Mouse (Mus musculus) intestine, embryonic 16.5 days (tissue): ENCODE data around the gene Camkk1. TPM values are rescaled to one million over a fixed set of nuclear protein-coding genes. Genes with fewer than 3 reads are reported as not detected.

ENCODE experiments used
- ATAC-seq: fragments of 200-750 bp; cut with Nextera tagmentation; 2 replicates; pipeline ENCODE4 v1.8.0; 2017; ENCODE audit warnings: moderate TSS enrichment, moderate library complexity
- H3K27ac ChIP-seq: fragments of 300-500 bp; sonication (generic); 2 replicates; pipeline ENCODE4 v1.5.1; 2014; ENCODE audit warnings: mild to moderate bottlenecking, low read length
- H3K27me3 ChIP-seq: fragments of 300-500 bp; sonication (generic); replicated peaks from 2 replicates; pipeline ENCODE4 v1.6.1; 2014; ENCODE audit warnings: low read length, control low read depth, mixed read lengths; ENCODE audit not compliant: control insufficient read depth, insufficient read depth
- H3K36me3 ChIP-seq: fragments of 300-500 bp; sonication (generic); 2 replicates; pipeline ENCODE4 v1.6.1; 2014; ENCODE audit warnings: low read length, control low read depth; ENCODE audit not compliant: control insufficient read depth, insufficient read depth
- H3K4me1 ChIP-seq: fragments of 300-500 bp; sonication (generic); 2 replicates; pipeline ENCODE4 v1.6.1; 2014; ENCODE audit warnings: low read length, control low read depth, mixed read lengths; ENCODE audit not compliant: control insufficient read depth, insufficient read depth
- H3K4me2 ChIP-seq: fragments of 300-500 bp; sonication (generic); 2 replicates; pipeline ENCODE4 v1.6.1; 2014; ENCODE audit warnings: low read depth, low read length, control low read depth
- H3K4me3 ChIP-seq: fragments of 300-500 bp; sonication (generic); 2 replicates; pipeline ENCODE4 v1.5.1; 2014; ENCODE audit warnings: mild to moderate bottlenecking, low read length
- H3K9ac ChIP-seq: fragments of 300-500 bp; sonication (generic); 2 replicates; pipeline ENCODE4 v1.6.1; 2014; ENCODE audit warnings: low read depth, low read length
- H3K9me3 ChIP-seq: fragments of 300-500 bp; sonication (generic); 2 replicates; pipeline ENCODE4 v1.6.1; 2016; ENCODE audit warnings: low read length, control low read depth; ENCODE audit not compliant: control insufficient read depth
- WGBS: fragments of 180-500 bp; shearing (Covaris S2); extraction: QIAGEN DNeasy Blood & Tissue Kit; methylation state at CpG from one replicate; pipeline ENCODE4 v1.1.7; 2014; 5-methylcytosine and 5-hydroxymethylcytosine counted together
- polyA plus RNA-seq: library from polyadenylated mRNA; unstranded; fragments of >200 nt; fragmentation: Nextera tagmentation; extraction: Ambion mirVana; gene quantifications from 2 replicates; pipeline ENCODE4 v1.2.1, GENCODE M21; 2015

The Camkk1 gene
- polyA plus RNA-seq, 1 experiment from 2014 or later = 8.9 TPM

DNA sequence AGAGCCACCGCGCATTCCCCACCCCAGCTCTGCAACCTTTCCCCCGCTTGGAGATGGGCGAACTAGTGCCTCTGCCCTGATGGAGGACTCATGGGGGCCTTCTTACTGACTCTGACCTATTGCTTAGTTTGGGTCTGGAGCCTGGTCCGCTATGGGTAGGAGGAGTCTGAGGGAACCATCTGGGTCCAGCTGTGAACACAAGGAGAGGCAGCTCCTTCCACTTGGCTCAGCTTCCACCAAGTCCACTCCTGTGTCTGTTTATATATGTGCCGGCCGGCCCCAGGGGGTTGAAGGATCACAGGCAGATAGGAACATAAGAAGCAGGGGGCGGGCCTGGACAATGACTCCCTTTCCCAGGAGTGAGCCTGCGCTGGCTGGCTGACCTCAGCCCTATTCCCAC is 26.8 kb upstream of the Camkk1 start:
- H3K27ac ChIP-seq = peak overlapping the region; percentile 64
- 48% methylated on average over 9 of the region's 9 CpGs for WGBS
- no peak overlapping the region for H3K4me2 ChIP-seq
- peak overlapping the region; percentile 30; the same call in 1 of the 2 replicates for H3K9ac ChIP-seq
- no peak overlapping the region for H3K4me3 ChIP-seq
- H3K36me3 ChIP-seq = no peaks in the 10 kb centered on the region
- H3K9me3 ChIP-seq = no peaks in the 10 kb centered on the region
- ATAC-seq = peak; percentile 80
- H3K27me3 ChIP-seq = no peaks in the 10 kb centered on the region
- peaks cover 29% of the 10 kb centered on the region for H3K4me1 ChIP-seq

DNA sequence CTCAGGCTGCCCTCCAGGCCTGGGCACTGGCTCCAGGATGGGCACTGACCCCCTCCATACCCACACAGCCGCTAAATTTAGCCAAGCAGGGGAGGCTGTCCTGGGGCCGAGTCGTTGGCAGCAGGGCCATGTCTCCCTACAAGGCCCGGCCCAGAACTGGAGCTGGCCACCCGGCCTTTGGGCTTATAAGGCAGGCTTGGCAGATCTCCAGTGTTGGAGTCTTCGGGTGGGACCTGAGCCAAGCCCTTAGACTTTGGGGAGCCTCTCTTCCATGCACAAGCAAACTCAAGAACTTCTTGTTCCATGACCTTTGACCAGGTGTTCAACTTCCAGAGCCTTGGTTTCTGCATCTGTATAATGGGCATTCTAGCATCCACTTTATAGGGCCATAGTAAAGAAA is 22.5 kb upstream of the Camkk1 start:
- peaks cover 22% of the 10 kb centered on the region for H3K4me1 ChIP-seq
- ATAC-seq = no peak
- no peaks in the 10 kb centered on the region for H3K9me3 ChIP-seq
- H3K27me3 ChIP-seq = no peaks in the 10 kb centered on the region
- H3K9ac ChIP-seq = no peak overlapping the region
- no peaks in the 10 kb centered on the region for H3K36me3 ChIP-seq
- H3K4me2 ChIP-seq = no peak overlapping the region
- WGBS = 85% methylated on average over 6 of the region's 6 CpGs
- no peak overlapping the region for H3K4me3 ChIP-seq
- H3K27ac ChIP-seq = no peak overlapping the region

DNA sequence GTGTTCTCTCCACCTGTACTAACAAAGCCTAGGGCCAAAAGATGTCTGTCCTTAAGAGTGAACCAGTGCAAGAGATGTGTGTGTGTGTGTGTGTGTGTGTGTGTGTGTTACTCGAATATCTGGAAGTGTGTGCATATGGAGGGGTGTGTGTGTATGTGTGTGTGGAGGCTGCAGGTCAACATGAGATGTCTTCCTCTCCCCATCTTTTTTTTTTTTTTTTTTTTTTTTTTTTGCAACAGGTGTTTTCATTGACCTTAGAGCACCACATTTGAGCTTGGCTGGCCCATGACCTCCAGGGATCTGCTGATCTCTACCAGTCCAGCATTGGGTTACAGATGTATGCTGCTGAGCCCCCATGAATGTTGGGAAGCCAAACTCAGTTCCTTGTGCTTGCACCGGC is 22.0 kb upstream of the Camkk1 start:
- Histone ChIP-seq H3K27me3 (no peaks in the 10 kb centered on the region), H3K9ac (no peak overlapping the region), H3K27ac (no peak overlapping the region), H3K36me3 (no peaks in the 10 kb centered on the region), H3K4me2 (no peak overlapping the region), H3K9me3 (no peaks in the 10 kb centered on the region), H3K4me1 (peaks cover 17% of the 10 kb centered on the region), H3K4me3 (no peak overlapping the region)
- ATAC-seq = no peak
- 85% methylated on average over 2 of the region's 2 CpGs for WGBS

DNA sequence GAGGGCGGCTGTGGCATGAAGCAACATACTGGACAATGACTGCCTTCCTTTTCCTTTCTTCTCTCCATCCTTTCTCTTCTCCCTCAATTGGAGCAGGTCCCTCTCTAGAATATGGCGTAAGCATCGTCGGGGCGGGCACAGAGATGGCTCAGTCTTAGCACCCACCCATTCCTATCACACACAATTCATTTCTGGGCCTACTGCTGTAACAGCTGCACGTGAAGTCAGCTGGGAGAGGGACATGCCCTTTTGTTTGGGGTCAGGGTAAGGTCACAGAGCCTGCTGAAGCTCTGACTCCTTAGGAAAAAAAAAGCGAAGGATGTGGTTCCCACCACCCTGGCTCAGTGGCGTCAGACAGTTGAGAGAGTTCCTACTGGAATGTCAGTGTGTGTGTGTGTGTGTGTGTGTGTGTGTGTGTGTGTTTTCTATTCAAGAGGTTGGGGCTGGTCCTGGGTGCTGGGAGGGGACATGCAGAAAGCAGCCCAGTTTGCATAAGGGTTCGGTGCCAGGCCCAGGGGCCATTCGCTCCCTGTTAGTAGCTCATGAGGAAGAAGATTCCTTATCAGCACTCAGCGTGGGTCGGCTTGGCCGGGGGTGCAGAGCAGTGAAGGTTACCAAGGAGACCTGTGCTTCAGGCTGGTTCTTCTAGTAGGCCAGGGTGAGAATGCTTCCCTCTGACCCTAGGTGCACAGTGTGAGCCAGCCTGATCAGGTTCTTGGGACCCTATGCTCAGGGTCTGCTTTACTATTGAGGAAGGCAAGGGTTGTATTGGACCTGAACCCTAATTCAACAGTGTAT is 21.1 kb upstream of the Camkk1 start:
- H3K27me3 ChIP-seq = no peaks in the 10 kb centered on the region
- H3K9ac ChIP-seq = no peak overlapping the region

DNA sequence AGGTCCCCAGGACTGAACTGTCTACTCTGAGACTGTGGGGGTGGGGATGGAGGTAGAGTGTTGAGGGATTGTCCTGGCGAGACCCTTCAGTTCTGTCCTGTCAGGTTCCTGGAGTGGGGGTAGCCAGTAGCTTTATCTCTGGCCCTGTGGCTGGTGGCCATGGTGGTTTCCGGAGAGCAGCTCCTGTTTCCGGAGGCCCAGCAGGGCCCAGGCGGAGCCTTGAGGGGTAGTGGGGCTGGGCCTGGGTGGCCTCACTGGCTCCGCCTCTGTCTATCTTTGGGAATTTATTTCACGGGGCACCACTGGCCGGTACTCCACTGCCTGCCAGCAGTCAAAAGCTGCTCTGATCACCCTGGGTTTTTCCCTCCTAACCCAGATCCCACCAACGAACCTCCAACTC is 20.0 kb upstream of the Camkk1 start, which contains the start of gene P2rx1:
TSS of gene P2rx1 (plus strand) at position 333 of the 400 bp plus-strand sequence.
- Histone ChIP-seq H3K4me1 (peaks cover 12% of the 10 kb centered on the region), H3K36me3 (no peaks in the 10 kb centered on the region)

More for the DNA sequence above, 21.1 kb upstream of the Camkk1 start:
- H3K36me3 ChIP-seq = no peaks in the 10 kb centered on the region
- WGBS = 58% methylated on average over 13 of the region's 13 CpGs
- peaks cover 12% of the 10 kb centered on the region for H3K4me1 ChIP-seq
- H3K4me2 ChIP-seq = no peak overlapping the region
- H3K9me3 ChIP-seq = no peaks in the 10 kb centered on the region
- no peak overlapping the region for H3K27ac ChIP-seq
- no peak overlapping the region for H3K4me3 ChIP-seq
- no peak for ATAC-seq

DNA sequence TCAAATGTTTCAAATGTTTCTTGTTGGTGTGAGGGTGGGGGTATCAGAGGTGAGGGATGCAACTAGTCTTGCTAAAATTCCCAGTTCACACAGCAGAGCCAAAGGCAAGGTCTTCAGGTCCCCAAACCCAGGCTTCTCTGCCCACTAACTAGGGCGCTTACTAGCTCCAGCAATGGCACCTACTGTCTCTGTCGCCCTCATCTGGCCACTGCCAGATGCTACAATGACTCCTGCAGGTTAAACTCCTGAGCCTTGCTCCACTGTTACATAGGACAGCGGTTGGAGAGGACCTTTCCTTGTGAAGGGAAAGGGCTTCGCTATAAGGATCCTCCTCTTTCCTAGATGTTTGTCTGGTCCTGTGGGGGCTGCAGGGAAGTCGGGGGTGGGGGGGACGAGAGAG is 17.8 kb upstream of the Camkk1 start:
- ATAC-seq = peak; percentile 60; the same call in 1 of the 2 replicates
- H3K9me3 ChIP-seq = no peaks in the 10 kb centered on the region
- no peaks in the 10 kb centered on the region for H3K36me3 ChIP-seq
- H3K4me1 ChIP-seq = peaks cover 12% of the 10 kb centered on the region
- H3K4me2 ChIP-seq = no peak overlapping the region
- WGBS = 7% methylated on average over 6 of the region's 6 CpGs
- no peak overlapping the region for H3K4me3 ChIP-seq
- H3K9ac ChIP-seq = no peak overlapping the region
- H3K27me3 ChIP-seq = no peaks in the 10 kb centered on the region
- no peak overlapping the region for H3K27ac ChIP-seq

More for the DNA sequence above, 20.0 kb upstream of the Camkk1 start, which contains the start of gene P2rx1:
- 45% methylated on average over 8 of the region's 8 CpGs for WGBS
- Histone ChIP-seq H3K4me3 (no peak within 1 kb of the TSS), H3K9me3 (no peaks in the 10 kb centered on the region), H3K27me3 (no peaks in the 10 kb centered on the region), H3K9ac (no peak within 1 kb of the TSS), H3K27ac (no peak within 1 kb of the TSS), H3K4me2 (no peak within 1 kb of the TSS)
- 0 out of 2 replicates have a peak, but pooled peaks have one; percentile 39 for ATAC-seq

DNA sequence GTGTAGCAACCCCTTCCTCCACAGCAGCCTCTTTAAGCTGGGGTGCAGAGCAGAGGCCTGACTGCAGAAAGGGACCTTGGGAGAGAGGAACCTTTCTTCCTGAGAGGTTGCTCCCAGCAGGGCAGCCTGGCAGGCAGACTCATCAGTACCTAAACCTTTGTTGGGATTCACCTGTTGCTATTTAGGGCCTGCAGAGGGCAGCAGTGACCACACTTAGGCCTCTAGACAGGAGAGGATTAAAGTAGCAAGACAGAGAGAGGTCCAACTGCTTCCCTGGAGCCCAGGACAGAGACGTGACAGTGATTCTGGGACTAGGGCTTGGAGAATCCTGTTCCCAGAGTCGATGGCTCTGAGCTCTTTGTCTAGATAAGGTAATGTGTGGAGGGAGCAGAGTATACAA is 12.4 kb upstream of the Camkk1 start:
- Histone ChIP-seq H3K27me3 (no peaks in the 10 kb centered on the region), H3K9me3 (no peaks in the 10 kb centered on the region), H3K4me1 (no peaks in the 10 kb centered on the region), H3K4me2 (no peak overlapping the region), H3K36me3 (no peaks in the 10 kb centered on the region), H3K4me3 (no peak overlapping the region), H3K9ac (no peak overlapping the region), H3K27ac (no peak overlapping the region)
- peak; percentile 73 for ATAC-seq
- 5% methylated on average over 2 of the region's 2 CpGs for whole genome bisulfite sequencing

DNA sequence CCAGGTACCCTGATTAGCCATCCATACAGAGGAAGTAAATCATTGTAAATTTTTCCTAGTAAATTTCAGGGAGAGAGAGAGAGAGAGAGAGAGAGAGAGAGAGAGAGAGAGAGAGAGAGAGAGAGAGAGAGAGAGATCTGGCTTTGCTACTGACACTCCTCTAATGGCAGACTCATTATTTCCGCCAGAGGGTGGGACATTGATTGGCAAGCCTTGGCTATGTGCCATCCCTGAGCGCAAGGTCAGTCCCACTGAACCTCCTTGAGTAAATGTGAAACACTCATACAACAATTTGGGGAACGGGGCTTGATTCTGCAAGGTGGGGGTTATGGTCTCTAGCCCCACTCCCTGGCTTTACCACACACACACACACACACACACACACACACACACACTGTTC is 11.7 kb upstream of the Camkk1 start:
- no peaks in the 10 kb centered on the region for H3K36me3 ChIP-seq
- ATAC-seq = no peak
- H3K9me3 ChIP-seq = no peaks in the 10 kb centered on the region
- H3K27ac ChIP-seq = no peak overlapping the region
- WGBS = 81% methylated on average over 3 of the region's 3 CpGs
- no peak overlapping the region for H3K4me3 ChIP-seq
- H3K4me2 ChIP-seq = no peak overlapping the region
- no peak overlapping the region for H3K9ac ChIP-seq
- no peaks in the 10 kb centered on the region for H3K4me1 ChIP-seq
- no peaks in the 10 kb centered on the region for H3K27me3 ChIP-seq

DNA sequence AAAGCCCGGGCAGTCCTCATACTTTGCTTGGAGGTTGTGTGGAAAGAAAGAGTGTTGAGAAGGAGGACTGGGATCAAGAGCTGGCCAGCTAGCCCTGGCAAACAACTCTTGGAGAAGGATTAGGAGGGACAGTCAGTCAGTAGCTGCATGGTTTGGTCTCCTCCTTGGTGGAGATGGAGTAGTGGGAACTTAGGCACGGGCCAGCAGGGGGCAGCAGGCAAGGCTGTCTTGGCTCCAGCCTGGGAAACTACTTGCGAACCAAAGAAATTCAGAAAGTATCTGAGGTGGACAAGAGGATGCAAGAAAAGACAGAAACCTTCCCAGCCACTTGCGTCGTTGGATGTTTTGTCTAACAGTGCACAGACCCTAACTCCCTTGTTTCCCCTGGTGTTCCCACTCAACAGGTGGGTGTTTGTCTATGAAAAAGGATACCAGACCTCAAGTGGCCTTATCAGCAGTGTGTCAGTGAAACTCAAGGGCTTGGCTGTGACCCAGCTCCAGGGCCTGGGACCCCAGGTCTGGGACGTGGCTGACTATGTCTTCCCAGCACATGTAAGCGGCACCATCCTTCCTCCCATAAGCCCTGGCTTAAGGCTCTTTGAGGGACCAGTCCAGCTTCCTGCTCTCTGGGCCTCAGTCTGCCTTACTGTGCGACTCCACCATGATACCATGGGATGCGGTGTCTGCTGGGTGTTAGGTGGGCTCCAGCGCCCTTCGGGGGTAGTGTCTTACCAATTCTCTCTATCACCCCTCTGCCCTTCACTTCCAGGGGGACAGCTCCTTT is 10.9 kb upstream of the Camkk1 start:
- Histone ChIP-seq H3K27me3 (no peaks in the 10 kb centered on the region), H3K9me3 (no peaks in the 10 kb centered on the region), H3K36me3 (no peaks in the 10 kb centered on the region), H3K4me3 (no peak overlapping the region), H3K4me1 (no peaks in the 10 kb centered on the region), H3K9ac (no peak overlapping the region), H3K27ac (no peak overlapping the region), H3K4me2 (no peak overlapping the region)
- ATAC-seq = peak; percentile 36; the same call in 1 of the 2 replicates
- 58% methylated on average over 11 of the region's 11 CpGs for WGBS
